Mouse (Mus musculus) forebrain, embryonic 12.5 days (tissue): ENCODE measurements at regions not wholly inside any gene's neighbourhood (a gene's known extent, or its start where the extent isn't known, plus 50 kb on each side); places are given as distances from the start of the nearest gene placed in this dataset.
"Not testable (repeated sequence)": the region's sequence is repeated elsewhere in the genome, so short reads cannot be mapped to it uniquely, and the experiment has no call there.

Experiments used
- ATAC-seq: fragments of 200-750 bp; cut with Nextera tagmentation; 2 replicates; pipeline ENCODE4 v1.8.0; 2017; ENCODE audit warnings: moderate TSS enrichment; ENCODE audit not compliant: low FRiP score
- H3K27ac ChIP-seq: fragments of 300-500 bp; sonication (generic); 2 replicates; pipeline ENCODE4 v1.5.1; 2016; ENCODE audit warnings: mild to moderate bottlenecking
- H3K27me3 ChIP-seq: fragments of 300-500 bp; sonication (generic); 2 replicates; pipeline ENCODE4 v1.6.1; 2016; ENCODE audit warnings: mild to moderate bottlenecking
- H3K36me3 ChIP-seq: fragments of 300-500 bp; sonication (generic); replicated peaks from 2 replicates; pipeline ENCODE4 v1.6.1; 2016; ENCODE audit warnings: mild to moderate bottlenecking
- H3K4me1 ChIP-seq: fragments of 300-500 bp; sonication (generic); 2 replicates; pipeline ENCODE4 v1.6.1; 2016
- H3K4me2 ChIP-seq: fragments of 300-500 bp; sonication (generic); 2 replicates; pipeline ENCODE4 v1.6.1; 2016; ENCODE audit warnings: mild to moderate bottlenecking, moderate library complexity
- H3K4me3 ChIP-seq: fragments of 300-500 bp; sonication (generic); replicated peaks from 2 replicates; pipeline ENCODE4 v1.5.1; 2016; ENCODE audit warnings: mild to moderate bottlenecking
- H3K9ac ChIP-seq: fragments of 300-500 bp; sonication (generic); 2 replicates; pipeline ENCODE4 v1.6.1; 2016; ENCODE audit warnings: mild to moderate bottlenecking
- H3K9me3 ChIP-seq: fragments of 300-500 bp; sonication (generic); 2 replicates; pipeline ENCODE4 v1.6.1; 2016
- WGBS: fragments of 180-500 bp; shearing (Covaris S2); methylation state at CpG from one replicate; pipeline ENCODE4 v1.1.7; 2016; 5-methylcytosine and 5-hydroxymethylcytosine counted together

DNA sequence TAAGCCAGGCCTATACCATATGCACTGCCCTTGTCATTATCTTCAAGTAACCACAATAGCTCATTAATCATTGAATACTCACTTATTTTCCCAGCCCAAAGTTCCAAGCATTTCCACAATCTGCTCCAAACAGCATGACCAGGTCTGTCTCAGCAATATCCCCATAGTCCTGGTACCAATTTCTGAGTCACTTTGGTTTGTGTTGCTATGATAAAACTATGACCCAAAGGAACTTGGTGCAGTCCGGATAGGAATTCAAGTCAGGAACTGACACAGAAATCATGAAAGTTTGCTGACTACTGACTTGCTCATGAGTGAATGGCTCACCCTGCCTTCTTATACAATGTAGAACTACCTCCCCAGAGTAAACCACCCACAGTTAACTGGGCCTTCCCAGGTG, 309.4 kb downstream of the Gxylt1 start:
- H3K4me2 ChIP-seq: no peak overlapping the region
- H3K27me3 ChIP-seq: no peaks in the 10 kb centered on the region
- 85% methylated on average over 1 of the region's 1 CpGs for WGBS
- no peaks in the 10 kb centered on the region for H3K9me3 ChIP-seq
- H3K9ac ChIP-seq: no peak overlapping the region
- no peaks in the 10 kb centered on the region for H3K4me1 ChIP-seq
- no peak overlapping the region for H3K27ac ChIP-seq
- ATAC-seq: no peak
- no peaks in the 10 kb centered on the region for H3K36me3 ChIP-seq
- H3K4me3 ChIP-seq: no peak overlapping the region

DNA sequence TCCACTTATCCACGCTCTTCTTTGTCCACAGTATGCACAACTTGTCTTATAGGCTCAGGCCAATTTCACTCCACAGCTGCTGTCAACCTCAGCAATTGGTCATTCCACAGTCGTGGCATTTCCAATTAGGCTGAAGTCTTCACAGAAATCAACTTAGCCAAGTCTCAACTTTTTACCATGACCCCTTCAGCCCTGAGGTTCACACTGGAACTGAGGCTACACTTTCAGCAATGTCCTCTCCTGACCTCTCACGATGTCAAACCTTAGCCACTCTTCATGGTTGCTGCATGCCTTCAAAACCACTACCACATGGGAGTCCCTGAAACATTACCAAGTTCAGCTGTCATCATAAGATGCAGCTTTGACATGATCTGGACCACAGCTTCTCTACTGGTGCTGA, 310.1 kb downstream of the Gxylt1 start:
- Histone ChIP-seq H3K9me3 (no peaks in the 10 kb centered on the region), H3K4me3 (no peak overlapping the region), H3K4me1 (no peaks in the 10 kb centered on the region), H3K27me3 (no peaks in the 10 kb centered on the region), H3K4me2 (no peak overlapping the region), H3K27ac (no peak overlapping the region), H3K9ac (no peak overlapping the region), H3K36me3 (no peaks in the 10 kb centered on the region)
- no peak for ATAC-seq
- 82% methylated on average over 3 of the region's 3 CpGs for WGBS

DNA sequence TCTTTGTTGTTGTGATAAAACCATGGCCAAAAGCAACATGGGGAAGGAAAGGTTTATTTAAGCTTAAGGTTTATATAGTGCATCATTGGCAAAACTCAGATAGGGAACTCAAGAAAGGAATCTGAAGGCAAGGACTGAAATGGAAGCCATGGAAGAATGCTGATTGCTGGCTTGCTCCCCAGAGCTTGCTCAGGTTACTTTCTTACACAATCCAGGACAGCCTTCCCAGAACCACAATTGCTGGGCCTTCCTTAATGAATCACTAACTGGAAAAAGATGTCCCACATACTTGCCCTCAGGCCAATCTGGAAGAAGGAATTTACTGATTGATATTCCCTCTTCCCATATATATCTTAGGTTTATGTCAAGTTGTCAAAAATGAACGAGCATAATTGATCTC, 310.8 kb downstream of the Gxylt1 start:
- ATAC-seq: no peak
- 72% methylated on average over 1 of the region's 1 CpGs for WGBS
- no peaks in the 10 kb centered on the region for H3K9me3 ChIP-seq
- H3K4me1 ChIP-seq: no peaks in the 10 kb centered on the region
- H3K9ac ChIP-seq: no peak overlapping the region
- H3K4me3 ChIP-seq: no peak overlapping the region
- H3K4me2 ChIP-seq: no peak overlapping the region
- H3K27ac ChIP-seq: no peak overlapping the region
- H3K27me3 ChIP-seq: no peaks in the 10 kb centered on the region
- no peaks in the 10 kb centered on the region for H3K36me3 ChIP-seq

DNA sequence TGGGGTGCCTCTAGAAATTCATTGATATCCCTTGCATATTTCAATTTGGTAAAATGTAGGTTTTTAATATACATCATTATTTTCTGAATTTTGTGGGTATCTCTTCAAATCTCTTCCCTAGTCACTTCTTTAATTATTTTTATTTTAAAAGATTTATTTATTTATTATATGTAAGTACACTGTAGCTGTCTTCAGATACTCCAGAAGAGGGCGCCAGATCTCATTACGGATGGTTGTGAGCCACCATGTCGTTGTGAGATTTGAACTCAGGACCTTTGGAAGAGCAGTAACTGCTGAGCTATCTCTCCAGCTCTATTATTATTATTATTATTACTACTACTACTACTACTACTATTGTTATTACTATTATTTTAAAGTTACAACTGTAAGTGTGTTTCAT, 324.1 kb downstream of the Gxylt1 start:
- H3K4me3 ChIP-seq, H3K9ac ChIP-seq, H3K27ac ChIP-seq, ATAC-seq, H3K4me1 ChIP-seq, H3K27me3 ChIP-seq, H3K36me3 ChIP-seq, H3K9me3 ChIP-seq, H3K4me2 ChIP-seq: not testable (repeated sequence)
- 86% methylated on average over 3 of the region's 3 CpGs for WGBS

DNA sequence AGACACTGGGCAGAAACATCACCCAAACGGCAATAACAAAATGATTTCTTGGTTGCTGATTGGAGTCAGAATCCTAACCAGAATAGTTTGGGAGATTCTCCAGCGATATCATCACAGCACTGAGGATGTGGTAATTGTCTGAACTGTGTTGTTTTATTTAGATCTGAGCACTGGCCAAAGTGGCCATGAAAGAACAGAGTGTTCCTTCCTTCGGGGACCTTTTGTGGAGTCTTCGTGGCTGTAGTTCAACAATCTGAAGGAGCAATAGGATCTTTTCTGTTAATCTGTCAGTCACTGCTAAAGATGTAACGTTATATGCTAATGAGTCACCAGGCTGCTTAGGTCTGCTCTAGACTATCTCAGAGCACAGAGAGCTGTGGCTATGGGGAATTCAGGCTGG, 328.8 kb downstream of the Gxylt1 start:
- WGBS: 51% methylated on average over 5 of the region's 5 CpGs

DNA sequence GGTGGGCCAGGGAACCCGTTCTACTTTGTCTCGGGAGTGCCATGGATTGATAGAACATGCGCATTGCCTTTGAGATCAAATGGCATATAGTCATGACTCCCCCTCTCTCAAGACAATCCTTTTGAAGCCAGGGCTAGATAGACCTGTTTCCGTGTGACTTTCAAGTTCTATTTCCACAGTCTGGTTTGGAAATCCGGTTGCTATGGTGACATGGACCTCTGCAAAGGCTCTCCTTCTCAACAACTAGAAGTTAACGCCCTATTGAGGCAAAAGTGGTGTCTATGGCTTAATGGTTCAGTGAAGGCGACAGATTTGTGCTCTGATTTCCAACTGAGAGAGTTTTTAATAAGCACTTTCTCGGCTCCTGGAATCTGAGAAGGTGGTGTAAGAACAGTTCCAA, 371.2 kb downstream of the Gxylt1 start:
- H3K9me3 ChIP-seq: no peaks in the 10 kb centered on the region
- ATAC-seq: no peak
- WGBS: 74% methylated on average over 8 of the region's 8 CpGs

More for the DNA sequence above, 328.8 kb downstream of the Gxylt1 start:
- Histone ChIP-seq H3K4me1 (0 out of 2 replicates have a peak, but pooled peaks cover 3% of the 10 kb centered on the region), H3K4me2 (no peak overlapping the region), H3K27me3 (no peaks in the 10 kb centered on the region), H3K9me3 (no peaks in the 10 kb centered on the region), H3K9ac (no peak overlapping the region), H3K36me3 (no peaks in the 10 kb centered on the region), H3K27ac (no peak overlapping the region), H3K4me3 (no peak overlapping the region)
- no peak for ATAC-seq

DNA sequence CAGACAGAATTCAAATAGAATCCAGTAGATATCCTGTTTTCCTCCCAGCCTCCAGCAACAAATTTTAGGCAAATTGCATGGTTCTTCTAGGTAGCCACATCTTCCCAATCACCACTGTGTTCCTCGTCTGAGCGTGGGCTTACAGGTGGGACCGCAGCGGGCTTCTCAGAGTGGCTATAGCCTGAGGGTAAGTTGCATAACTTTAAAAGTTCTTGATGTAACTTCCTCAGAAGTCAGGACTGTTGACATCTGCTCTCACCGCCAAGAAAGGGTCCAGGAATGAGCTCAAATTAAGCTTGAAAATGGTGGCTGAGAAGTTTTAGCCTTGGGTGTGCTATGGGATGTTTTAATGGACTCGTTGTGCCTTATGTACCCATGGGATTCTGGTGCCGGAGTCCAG, 377.7 kb downstream of the Gxylt1 start:
- no peak overlapping the region for H3K27ac ChIP-seq
- no peaks in the 10 kb centered on the region for H3K4me1 ChIP-seq
- H3K4me3 ChIP-seq: no peak overlapping the region
- no peak overlapping the region for H3K9ac ChIP-seq
- ATAC-seq: no peak
- H3K36me3 ChIP-seq: no peaks in the 10 kb centered on the region
- WGBS: 92% methylated on average over 7 of the region's 7 CpGs
- H3K27me3 ChIP-seq: no peaks in the 10 kb centered on the region
- no peak overlapping the region for H3K4me2 ChIP-seq
- no peaks in the 10 kb centered on the region for H3K9me3 ChIP-seq

More for the DNA sequence above, 371.2 kb downstream of the Gxylt1 start:
- Histone ChIP-seq H3K4me1 (no peaks in the 10 kb centered on the region), H3K27ac (no peak overlapping the region), H3K4me2 (no peak overlapping the region), H3K36me3 (no peaks in the 10 kb centered on the region), H3K27me3 (no peaks in the 10 kb centered on the region), H3K9ac (no peak overlapping the region), H3K4me3 (no peak overlapping the region)

DNA sequence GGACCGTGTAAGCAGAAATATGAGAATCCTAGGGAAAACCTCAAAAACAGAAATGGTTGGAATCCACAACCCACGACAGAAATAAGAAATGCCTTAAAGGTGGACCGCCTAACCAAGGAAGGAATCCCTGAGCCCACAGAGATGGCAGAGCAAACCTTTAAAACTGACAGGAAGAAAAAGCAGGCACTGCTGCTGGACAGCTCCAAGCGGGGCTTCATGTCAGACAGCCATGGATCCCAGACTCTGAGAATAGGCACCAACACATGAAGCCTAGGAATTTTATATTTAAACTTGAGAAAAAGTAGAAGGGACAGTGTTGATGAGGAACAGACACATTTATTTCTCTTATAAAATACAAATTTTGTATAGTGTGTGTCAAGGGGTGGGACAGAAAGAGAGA, 379.1 kb downstream of the Gxylt1 start:
- no peaks in the 10 kb centered on the region for H3K36me3 ChIP-seq
- no peak overlapping the region for H3K27ac ChIP-seq
- no peak overlapping the region for H3K4me3 ChIP-seq
- 71% methylated on average over 4 of the region's 4 CpGs for WGBS
- no peak overlapping the region for H3K9ac ChIP-seq
- H3K27me3 ChIP-seq: no peaks in the 10 kb centered on the region
- ATAC-seq: no peak
- no peaks in the 10 kb centered on the region for H3K9me3 ChIP-seq
- H3K4me2 ChIP-seq: no peak overlapping the region
- H3K4me1 ChIP-seq: no peaks in the 10 kb centered on the region

DNA sequence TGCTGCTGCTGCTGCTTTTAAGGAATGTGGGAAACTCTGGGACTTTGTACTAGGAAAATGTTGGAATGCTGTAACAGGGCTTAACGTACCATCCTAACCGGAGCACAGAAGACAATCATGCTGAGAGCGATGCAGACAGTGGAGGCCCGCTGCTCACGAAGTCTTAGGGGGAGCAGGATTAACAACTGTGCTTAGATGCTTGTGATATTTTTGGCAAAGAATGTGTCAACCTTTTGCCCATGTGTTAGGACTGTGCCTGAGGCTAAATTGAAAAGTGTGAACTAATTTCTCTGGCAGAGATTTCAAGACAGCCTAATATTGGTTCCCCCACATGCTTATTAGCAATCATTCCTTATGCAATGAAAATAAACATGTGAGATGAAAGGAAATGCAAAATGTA, 398.5 kb downstream of the Gxylt1 start:
- H3K9ac ChIP-seq: no peak overlapping the region
- H3K27ac ChIP-seq: no peak overlapping the region
- no peak for ATAC-seq
- no peaks in the 10 kb centered on the region for H3K4me1 ChIP-seq
- H3K9me3 ChIP-seq: no peaks in the 10 kb centered on the region
- no peaks in the 10 kb centered on the region for H3K27me3 ChIP-seq
- 76% methylated on average over 5 of the region's 5 CpGs for WGBS
- H3K4me3 ChIP-seq: no peak overlapping the region
- H3K4me2 ChIP-seq: no peak overlapping the region
- H3K36me3 ChIP-seq: no peaks in the 10 kb centered on the region

DNA sequence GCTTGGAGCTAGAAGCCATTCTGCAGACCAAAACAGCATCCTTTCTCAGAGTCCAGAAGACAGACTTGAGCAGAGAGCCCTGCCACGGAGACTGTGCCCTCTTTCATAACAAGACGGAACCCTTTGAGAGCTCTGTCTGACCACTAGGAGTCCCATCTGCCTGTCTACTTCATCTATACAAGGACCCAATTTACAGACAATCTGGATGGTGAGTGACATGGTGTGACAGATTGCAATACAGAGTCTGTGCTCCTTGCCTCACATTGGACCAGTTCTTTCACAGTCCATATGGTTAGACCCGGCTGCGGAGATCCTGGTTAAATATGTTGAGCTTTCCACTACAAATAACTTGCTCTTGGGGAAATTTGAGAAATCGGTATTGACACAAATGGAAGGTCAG, 410.9 kb downstream of the Gxylt1 start:
- Histone ChIP-seq H3K27ac (no peak overlapping the region), H3K27me3 (no peaks in the 10 kb centered on the region), H3K4me1 (no peaks in the 10 kb centered on the region), H3K9ac (no peak overlapping the region), H3K36me3 (no peaks in the 10 kb centered on the region), H3K9me3 (no peaks in the 10 kb centered on the region), H3K4me3 (no peak overlapping the region), H3K4me2 (no peak overlapping the region)
- WGBS: 74% methylated on average over 5 of the region's 5 CpGs
- ATAC-seq: no peak

DNA sequence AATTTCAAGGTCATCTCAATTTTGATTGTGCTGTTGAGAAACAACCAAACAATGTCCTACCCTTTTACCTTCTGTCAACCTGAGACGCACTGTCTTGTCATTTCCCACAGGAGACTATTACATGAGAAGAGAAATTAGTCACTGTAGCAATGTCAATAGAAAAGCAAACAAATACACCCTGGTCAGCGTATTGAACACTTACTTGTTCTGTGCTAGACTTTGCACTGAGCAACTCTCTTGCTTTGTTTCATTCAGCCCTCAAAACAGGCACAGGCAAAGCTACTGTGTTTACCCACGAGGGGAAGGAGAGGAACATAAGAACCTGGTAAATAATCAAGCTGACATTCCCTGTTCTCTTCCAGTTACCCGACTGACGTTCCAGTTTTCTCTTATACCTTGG, 424.1 kb downstream of the Gxylt1 start:
- H3K4me1 ChIP-seq: no peaks in the 10 kb centered on the region
- no peaks in the 10 kb centered on the region for H3K36me3 ChIP-seq
- no peak overlapping the region for H3K27ac ChIP-seq
- 78% methylated on average over 5 of the region's 5 CpGs for WGBS
- ATAC-seq: no peak
- no peak overlapping the region for H3K4me2 ChIP-seq
- H3K27me3 ChIP-seq: no peaks in the 10 kb centered on the region
- no peak overlapping the region for H3K4me3 ChIP-seq
- H3K9ac ChIP-seq: no peak overlapping the region
- H3K9me3 ChIP-seq: no peaks in the 10 kb centered on the region

DNA sequence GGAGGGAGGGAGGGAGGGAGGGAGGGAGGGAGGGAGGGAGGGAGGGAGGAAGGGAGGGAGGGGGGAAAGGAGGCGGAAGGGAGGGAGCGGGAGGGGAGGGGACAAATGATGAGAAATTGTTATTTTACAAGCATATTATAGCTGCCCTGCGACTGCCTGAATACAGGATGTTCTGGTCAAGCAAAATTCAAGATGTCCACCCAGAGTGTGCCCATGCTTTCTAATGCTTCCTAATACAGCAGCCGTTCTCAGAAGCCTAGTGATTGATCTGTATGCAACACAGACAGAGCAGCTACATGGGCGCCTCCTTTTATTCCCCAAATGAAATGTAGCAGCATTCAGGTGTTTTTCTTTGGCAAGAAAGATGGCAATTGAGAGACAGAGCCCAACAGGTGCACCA, 434.9 kb downstream of the Gxylt1 start:
- 66% methylated on average over 5 of the region's 5 CpGs for WGBS
- no peaks in the 10 kb centered on the region for H3K27me3 ChIP-seq
- H3K4me2 ChIP-seq: no peak overlapping the region
- H3K9ac ChIP-seq: no peak overlapping the region
- no peaks in the 10 kb centered on the region for H3K36me3 ChIP-seq
- H3K27ac ChIP-seq: no peak overlapping the region
- no peaks in the 10 kb centered on the region for H3K9me3 ChIP-seq
- no peak for ATAC-seq
- H3K4me3 ChIP-seq: no peak overlapping the region
- H3K4me1 ChIP-seq: peaks cover 4% of the 10 kb centered on the region

DNA sequence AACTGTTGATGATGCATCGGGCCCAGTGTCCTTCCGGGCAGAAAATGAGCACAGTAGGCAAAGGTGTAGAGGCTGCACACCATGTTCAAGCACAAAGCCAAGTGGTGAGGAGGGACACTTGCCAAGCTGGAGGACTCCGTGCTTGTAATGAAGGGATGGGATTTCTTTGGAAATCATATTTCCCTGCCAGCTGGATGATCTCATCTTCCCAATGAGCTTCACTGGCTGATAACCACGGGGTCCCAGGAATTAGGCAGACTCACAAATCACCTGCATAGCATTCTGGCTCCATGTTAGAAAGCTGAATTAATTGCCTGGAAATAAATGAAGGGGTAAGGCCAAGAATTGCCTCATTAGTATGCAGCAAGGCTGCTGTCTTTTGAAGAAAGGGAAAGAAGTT, 435.4 kb downstream of the Gxylt1 start:
- H3K27ac ChIP-seq: no peak overlapping the region
- WGBS: 49% methylated on average over 4 of the region's 4 CpGs
- no peaks in the 10 kb centered on the region for H3K36me3 ChIP-seq
- H3K9me3 ChIP-seq: no peaks in the 10 kb centered on the region
- H3K9ac ChIP-seq: no peak overlapping the region
- peak; percentile 58; the same call in 1 of the 2 replicates for ATAC-seq
- H3K4me2 ChIP-seq: no peak overlapping the region
- peaks cover 4% of the 10 kb centered on the region for H3K4me1 ChIP-seq
- H3K27me3 ChIP-seq: no peaks in the 10 kb centered on the region
- H3K4me3 ChIP-seq: no peak overlapping the region

DNA sequence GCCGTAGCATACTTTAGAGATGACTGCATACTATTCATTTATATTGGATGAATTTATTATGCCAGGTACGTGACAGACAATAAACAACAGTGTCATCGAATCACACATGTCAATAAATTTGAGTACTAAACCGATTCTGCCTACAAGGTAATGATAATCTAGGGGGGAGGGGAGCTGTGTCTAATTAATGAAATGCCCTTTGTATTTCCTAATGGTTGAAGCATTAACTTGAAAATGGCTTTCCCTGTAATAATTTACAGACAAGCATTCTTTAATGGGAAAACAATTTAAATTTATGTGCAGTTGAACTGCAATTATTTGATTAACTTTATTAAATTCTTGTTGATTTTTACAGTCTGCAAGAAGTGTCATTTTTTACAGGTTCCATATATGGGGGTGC, 429.5 kb downstream of the Pdzrn4 start:
- 84% methylated on average over 4 of the region's 4 CpGs for WGBS
- no peak for ATAC-seq
- Histone ChIP-seq H3K27ac (no peak overlapping the region), H3K36me3 (no peaks in the 10 kb centered on the region), H3K4me3 (no peak overlapping the region), H3K9ac (no peak overlapping the region), H3K27me3 (no peaks in the 10 kb centered on the region), H3K9me3 (no peaks in the 10 kb centered on the region), H3K4me2 (no peak overlapping the region), H3K4me1 (no peaks in the 10 kb centered on the region)
